Mouse (Mus musculus) gastrocnemius, postnatal 10 days (tissue): ENCODE data around the gene Hist1h4f. TPM values are rescaled to one million over a fixed set of nuclear protein-coding genes. Genes with fewer than 3 reads are reported as not detected.
"Not testable (repeated sequence)": the region's sequence is repeated elsewhere in the genome, so short reads cannot be mapped to it uniquely, and the experiment has no call there.

Experiments used
- DNase-seq: peaks from one replicate; pipeline ENCODE4 v3.0.0; 2021; ENCODE audit warnings: mixed read lengths
- total RNA-seq, 2 experiments: library from RNA; stranded (reverse); gene quantifications; 2 replicates each; pipeline ENCODE4 v1.2.3; 2021

The Hist1h4f gene
- total RNA-seq, 2 experiments from 2014 or later = 285 to 328 TPM

- no peak for DNase-seq
Measured at GRCm38 (mm10) chr13:23576351-23576881, 25.0 kb upstream of the Hist1h4f start.

GRCm38 (mm10) chr13:23575864-23576313, 24.4 kb upstream of the Hist1h4f start:
- not testable (repeated sequence) for DNase-seq

- no peak for DNase-seq
Measured at GRCm38 (mm10) chr13:23575271-23575851, 23.9 kb upstream of the Hist1h4f start, which contains the start of gene Hist1h3d. Gene Hist1h3d (plus strand): TSS chr13:23575763.

GRCm38 (mm10) chr13:23574546-23575170, 23.2 kb upstream of the Hist1h4f start:
- not testable (repeated sequence) for DNase-seq

GRCm38 (mm10) chr13:23573898-23574524, 22.6 kb upstream of the Hist1h4f start, which contains the start of the genes Hist1h2bf and Hist1h2ad:
Gene Hist1h2bf (minus strand): TSS chr13:23574196.
Gene Hist1h2ad (plus strand): TSS chr13:23574381.
- DNase-seq = peak; percentile 75

- not testable (repeated sequence) for DNase-seq
Measured at GRCm38 (mm10) chr13:23573034-23573897, 21.8 kb upstream of the Hist1h4f start.

GRCm38 (mm10) chr13:23572218-23573033, 21.0 kb upstream of the Hist1h4f start:
- no peak for DNase-seq

- not testable (repeated sequence) for DNase-seq
Measured at GRCm38 (mm10) chr13:23571504-23572217, 20.2 kb upstream of the Hist1h4f start.

GRCm38 (mm10) chr13:23571022-23571503, 19.6 kb upstream of the Hist1h4f start, which contains the start of the genes Hist1h2ae and Hist1h2bg:
Gene Hist1h2ae (minus strand): TSS chr13:23571220.
Gene Hist1h2bg (plus strand): TSS chr13:23571396.
- peak; percentile 39 for DNase-seq

- not testable (repeated sequence) for DNase-seq
Measured at GRCm38 (mm10) chr13:23570261-23571021, 19.0 kb upstream of the Hist1h4f start.

- no peak for DNase-seq
Measured at GRCm38 (mm10) chr13:23564482-23564881, 13.0 kb upstream of the Hist1h4f start.

- DNase-seq = no peak
Measured at GRCm38 (mm10) chr13:23562699-23563462, 11.4 kb upstream of the Hist1h4f start.

GRCm38 (mm10) chr13:23561883-23562659, 10.6 kb upstream of the Hist1h4f start, which contains the start of gene Hist1h3e:
Gene Hist1h3e (minus strand): TSS chr13:23562369.
- peak; percentile 90 for DNase-seq

- not testable (repeated sequence) for DNase-seq
Measured at GRCm38 (mm10) chr13:23561531-23561882, 10.1 kb upstream of the Hist1h4f start.

GRCm38 (mm10) chr13:23560699-23561098, 9.3 kb upstream of the Hist1h4f start:
- DNase-seq = not testable (repeated sequence)

- no peak for DNase-seq
Measured at GRCm38 (mm10) chr13:23556906-23557305, 5.5 kb upstream of the Hist1h4f start.

- DNase-seq = peak; percentile 20
Measured at GRCm38 (mm10) chr13:23555839-23556416, 4.5 kb upstream of the Hist1h4f start.
